Mouse (Mus musculus) MN1 (cell line): Measurements from ENCODE around the gene Olfr1106.

Experiments
- DNase-seq: peaks from one replicate; pipeline ENCODE4 v3.0.0-alpha.2; 2016; ENCODE audit warnings: low spot score

The Olfr1106 gene

GRCm38 (mm10) chr2:87052173-87052572 is at the start of gene Olfr1106:
Olfr1106 (minus strand) TSS chr2:87052273.
- DNase-seq = no peak

- no peak for DNase-seq
These were observed 43.8 kb upstream of the Olfr1106 start, which contains the start of gene Olfr1109 for GRCm38 (mm10) chr2:87095908-87096307. Olfr1109 (minus strand) TSS chr2:87096008.

GRCm38 (mm10) chr2:87075717-87076116 is 23.6 kb upstream of the Olfr1106 start, which contains the start of gene Olfr1107:
Olfr1107 (minus strand) TSS chr2:87075817.
- DNase-seq = no peak

- no peak for DNase-seq
These were observed 15.6 kb downstream of the Olfr1106 start, which contains the start of gene Olfr1105 for GRCm38 (mm10) chr2:87036431-87036830. Olfr1105 (minus strand) TSS chr2:87036531.

- no peak for DNase-seq
These were observed 25.1 kb downstream of the Olfr1106 start, which contains the start of gene Olfr1104 for GRCm38 (mm10) chr2:87026980-87027379. Olfr1104 (minus strand) TSS chr2:87027080.

- no peak for DNase-seq
These were observed 54.0 kb downstream of the Olfr1106 start, which contains the start of gene Olfr1102 for GRCm38 (mm10) chr2:86998098-86998497. Olfr1102 (plus strand) TSS chr2:86998398.
